Mouse (Mus musculus) ES-E14 (cell line): ENCODE data around the gene Ptger4. TPM values are rescaled to one million over a fixed set of nuclear protein-coding genes. Genes with fewer than 3 reads are reported as not detected.

Experiments
- DNase-seq: peaks from one replicate; pipeline ENCODE4 v3.0.0-alpha.2; 2013; ENCODE audit warnings: low read depth, low spot score
- H3K27ac ChIP-seq: 2 replicates; pipeline ENCODE4 v1.5.1; 2012; ENCODE audit warnings: low read depth, mild to moderate bottlenecking, low read length, moderate library complexity, mixed read lengths; ENCODE audit not compliant: poor library complexity, insufficient read depth, severe bottlenecking
- H3K36me3 ChIP-seq: 2 replicates; pipeline ENCODE4 v1.6.1; 2012; ENCODE audit warnings: mild to moderate bottlenecking, low read length, moderate library complexity, mixed read lengths; ENCODE audit not compliant: control insufficient read depth, poor library complexity, insufficient read depth, severe bottlenecking
- H3K4me1 ChIP-seq, 2 experiments: fragments of 150-350 bp in 1 of 2; sonication (generic) in 1 of 2; 2 replicates each; pipeline ENCODE4 v1.6.1; 2012; ENCODE audit warnings: low read length in 2 of 2, mild to moderate bottlenecking in 1 of 2, mixed read lengths in 1 of 2; ENCODE audit not compliant: control insufficient read depth in 2 of 2, insufficient read depth in 2 of 2, poor library complexity in 1 of 2
- H3K4me3 ChIP-seq, 2 experiments: fragments of 150-350 bp in 1 of 2; sonication (generic) in 1 of 2; 2 replicates each; pipeline ENCODE4 v1.5.1; 2012; ENCODE audit warnings: low read length in 2 of 2, low read depth in 1 of 2, mild to moderate bottlenecking in 1 of 2, mixed read lengths in 1 of 2; ENCODE audit not compliant: insufficient read depth in 1 of 2, poor library complexity in 1 of 2, severe bottlenecking in 1 of 2
- H3K9ac ChIP-seq: 2 replicates; pipeline ENCODE4 v1.6.1; 2012; ENCODE audit warnings: low read depth, mild to moderate bottlenecking, low read length, mixed read lengths; ENCODE audit not compliant: poor library complexity, insufficient read depth, severe bottlenecking
- H3K9me3 ChIP-seq: fragments of 150-350 bp; sonication (generic); 2 replicates; pipeline ENCODE4 v1.6.1; 2012; ENCODE audit warnings: low read depth, mild to moderate bottlenecking, low read length; ENCODE audit not compliant: control insufficient read depth, insufficient read depth
- CHD2 ChIP-seq: IDR thresholded peaks from 2 replicates; pipeline ENCODE4 v1.6.1; 2014; ENCODE audit warnings: mild to moderate bottlenecking, low read depth, low read length, inconsistent platforms
- HCFC1 ChIP-seq: IDR thresholded peaks from 2 replicates; pipeline ENCODE4 v1.6.1; 2012; ENCODE audit warnings: low read length, inconsistent platforms, borderline replicate concordance; ENCODE audit not compliant: insufficient read depth
- MAFK ChIP-seq: IDR thresholded peaks from 2 replicates; pipeline ENCODE4 v1.6.1; 2014; ENCODE audit warnings: mild to moderate bottlenecking, low read depth, low read length, inconsistent platforms; ENCODE audit not compliant: insufficient read depth
- ZC3H11A ChIP-seq: IDR thresholded peaks from 2 replicates; pipeline ENCODE4 v1.6.1; 2012; ENCODE audit warnings: low read depth, mild to moderate bottlenecking, inconsistent platforms, low read length, borderline replicate concordance
- ZNF384 ChIP-seq: IDR thresholded peaks from 2 replicates; pipeline ENCODE4 v1.6.1; 2012; ENCODE audit warnings: low read depth, low read length, inconsistent platforms
- in situ Hi-C, 2 experiments: fragments of 600-800 bp; cut with MboI; formaldehyde crosslinking; loops; one replicate each; pipeline ENCODE4 v1.15.1; 2025; ENCODE audit warnings: low sequenced_read_pairs in 2 of 2, inconsistent platforms in 1 of 2; ENCODE audit not compliant: unreplicated experiment in 2 of 2
- total RNA-seq: library from RNA; depleted of rRNA; stranded (reverse); fragments of 300-350 nt; gene quantifications from 2 replicates; pipeline ENCODE4 v1.2.3, GENCODE M21; 2012

Gene Ptger4
- total RNA-seq, 1 experiment, result 2.0 TPM

DNA sequence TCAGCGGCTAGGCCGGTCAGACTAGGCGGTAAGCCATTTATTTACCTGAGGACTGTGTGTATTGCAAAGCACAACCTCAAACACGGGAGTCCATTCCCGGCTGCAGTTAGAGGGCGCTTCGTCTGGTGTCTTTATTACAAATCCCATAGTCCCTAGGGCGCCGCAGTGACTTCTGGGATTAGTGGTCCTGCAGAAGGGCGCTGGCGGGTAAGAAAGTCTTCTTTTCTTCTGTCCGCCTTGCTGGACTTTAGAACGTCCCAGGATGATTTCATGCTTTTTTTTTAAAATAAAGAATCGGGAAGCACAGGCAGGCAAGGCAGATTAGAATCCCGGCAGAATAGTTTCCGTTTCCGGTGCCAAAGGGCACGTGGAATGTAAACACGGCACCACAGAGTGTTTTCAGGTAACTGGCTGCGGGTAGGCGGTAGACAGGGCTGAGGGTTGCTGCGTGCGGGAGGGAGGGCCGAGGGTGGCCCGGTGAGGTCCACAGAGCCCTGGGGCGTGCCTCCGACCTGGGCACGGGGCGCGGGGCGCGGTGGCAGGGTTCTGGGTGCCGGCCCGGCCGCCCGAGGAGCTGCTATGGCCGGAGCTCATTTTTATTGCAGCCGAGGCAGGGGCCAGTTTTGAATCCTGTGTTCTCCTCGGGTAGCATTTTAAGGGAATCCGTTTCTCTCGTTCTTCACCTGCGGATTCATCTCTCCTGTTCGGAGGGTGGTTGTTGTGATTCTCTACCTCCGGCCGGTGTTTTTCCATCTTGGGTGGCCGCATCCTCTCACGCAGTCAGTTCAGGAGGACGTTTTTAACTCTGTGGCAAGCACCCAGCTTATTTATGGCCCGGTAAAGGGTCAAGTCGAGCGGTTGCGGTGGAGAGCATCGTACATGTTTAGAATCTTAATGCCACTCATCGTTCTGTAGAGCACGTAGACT is 58.4 kb downstream of the Ptger4 start, which contains the start of gene Ttc33:
Ttc33 (plus strand) TSS at position 160 of the 927 bp plus-strand sequence.
- in situ Hi-C loops, result no loop called here
- Histone ChIP-seq H3K9me3 (no peaks in the 10 kb centered on the region), H3K9ac (peak within 1 kb of the TSS; percentile 88), H3K27ac (peak within 1 kb of the TSS; percentile 41), H3K4me3 (peak within 1 kb of the TSS; percentile 76 to 95), H3K4me1 (peaks cover 0 to 7% of the 10 kb centered on the region in 2 experiments; a peak in 2 of 4 replicates), H3K36me3 (peaks cover 3% of the 10 kb centered on the region)
- TF ChIP-seq MAFK (no peak), CHD2 (no peak), ZC3H11A (0 out of 2 replicates have a peak, but pooled peaks have one; percentile 9), HCFC1 (peak; percentile 79), ZNF384 (no peak)
- DNase-seq, result peak; percentile 49

DNA sequence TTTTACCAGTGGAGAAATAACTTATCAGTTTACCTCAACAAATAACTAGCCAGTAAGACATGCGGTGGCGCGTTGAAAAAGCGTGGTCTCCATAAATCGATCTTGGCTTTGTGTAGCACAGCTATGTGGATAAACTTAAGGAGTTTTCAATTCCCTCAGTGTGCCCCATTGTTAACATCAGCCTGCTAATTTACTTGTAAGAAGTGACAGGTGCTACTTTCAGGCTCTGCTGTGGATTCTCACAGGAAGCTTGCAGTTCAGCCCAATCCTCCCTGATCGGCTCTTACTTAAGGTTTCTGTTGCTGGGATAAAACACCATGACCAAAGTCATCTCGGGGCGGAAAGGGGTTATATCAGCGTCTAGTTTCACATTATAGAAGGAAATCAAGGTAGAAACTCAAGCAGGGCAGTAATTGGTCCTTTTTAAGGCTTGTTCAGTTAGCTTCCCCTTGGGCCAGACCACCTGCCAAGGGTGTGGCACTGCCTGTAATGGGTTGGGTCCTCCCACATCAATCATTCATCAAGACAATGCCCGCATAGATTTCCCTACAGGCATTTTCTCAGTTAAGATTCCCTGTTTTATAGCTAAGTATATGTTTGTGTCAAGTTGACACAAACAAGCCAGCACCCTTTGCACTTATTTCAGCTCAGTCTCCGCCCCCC is 59.2 kb downstream of the Ptger4 start:
- H3K4me1 ChIP-seq, result peaks cover 0 to 7% of the 10 kb centered on the region in 2 experiments; a peak in 2 of 4 replicates
- peak overlapping the region; percentile 41; the same call in 1 of the 2 replicates for H3K27ac ChIP-seq
- H3K9me3 ChIP-seq, result no peaks in the 10 kb centered on the region
- DNase-seq, result no peak
- H3K36me3 ChIP-seq, result no peaks in the 10 kb centered on the region; the same call in none of the 2 replicates
- peak overlapping the region; percentile 76 to 95 for H3K4me3 ChIP-seq
- no peak for TF ChIP-seq ZNF384
- no peak for TF ChIP-seq ZC3H11A
- no peak for TF ChIP-seq CHD2
- no peak for TF ChIP-seq HCFC1
- no peak for TF ChIP-seq MAFK
- H3K9ac ChIP-seq, result peak overlapping the region; percentile 88
- in situ Hi-C loops, result no loop called here

DNA sequence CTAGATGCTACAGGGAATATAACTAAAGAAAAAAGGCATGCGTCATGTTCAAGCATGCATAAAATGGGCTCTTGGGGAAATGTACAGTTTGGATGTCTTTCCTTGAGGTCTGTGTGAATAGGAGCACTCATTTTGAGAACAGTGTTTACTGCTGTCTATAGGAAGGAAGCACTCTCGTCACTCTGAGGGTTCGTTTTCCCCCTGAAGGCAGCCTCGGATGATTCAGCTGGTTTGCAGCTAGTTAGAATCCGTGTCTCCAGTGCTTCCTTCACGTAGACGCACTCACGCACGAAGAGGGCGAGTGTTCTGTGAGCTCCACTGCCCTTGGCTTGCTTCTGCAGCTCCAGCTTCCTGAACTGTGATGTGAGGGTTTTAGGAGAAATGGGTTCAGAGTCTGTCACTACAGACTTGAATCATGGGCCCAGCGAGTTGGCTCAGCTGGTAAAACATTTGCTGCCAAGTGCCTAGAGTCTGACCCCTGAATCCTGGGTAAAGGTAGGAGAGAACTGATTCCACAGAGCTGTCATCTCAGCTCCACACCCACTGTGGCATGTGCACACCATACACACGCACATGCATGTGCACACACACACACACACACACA is 70.7 kb downstream of the Ptger4 start:
- Histone ChIP-seq H3K4me3 (no peak overlapping the region), H3K36me3 (peaks cover 25% of the 10 kb centered on the region), H3K9me3 (no peaks in the 10 kb centered on the region), H3K9ac (no peak overlapping the region), H3K27ac (no peak overlapping the region), H3K4me1 (no peaks in the 10 kb centered on the region)
- TF ChIP-seq CHD2, result no peak
- no peak for TF ChIP-seq ZNF384
- TF ChIP-seq HCFC1, result no peak
- no peak for TF ChIP-seq MAFK
- TF ChIP-seq ZC3H11A, result no peak
- no peak for DNase-seq
- in situ Hi-C loops, result no loop called here

DNA sequence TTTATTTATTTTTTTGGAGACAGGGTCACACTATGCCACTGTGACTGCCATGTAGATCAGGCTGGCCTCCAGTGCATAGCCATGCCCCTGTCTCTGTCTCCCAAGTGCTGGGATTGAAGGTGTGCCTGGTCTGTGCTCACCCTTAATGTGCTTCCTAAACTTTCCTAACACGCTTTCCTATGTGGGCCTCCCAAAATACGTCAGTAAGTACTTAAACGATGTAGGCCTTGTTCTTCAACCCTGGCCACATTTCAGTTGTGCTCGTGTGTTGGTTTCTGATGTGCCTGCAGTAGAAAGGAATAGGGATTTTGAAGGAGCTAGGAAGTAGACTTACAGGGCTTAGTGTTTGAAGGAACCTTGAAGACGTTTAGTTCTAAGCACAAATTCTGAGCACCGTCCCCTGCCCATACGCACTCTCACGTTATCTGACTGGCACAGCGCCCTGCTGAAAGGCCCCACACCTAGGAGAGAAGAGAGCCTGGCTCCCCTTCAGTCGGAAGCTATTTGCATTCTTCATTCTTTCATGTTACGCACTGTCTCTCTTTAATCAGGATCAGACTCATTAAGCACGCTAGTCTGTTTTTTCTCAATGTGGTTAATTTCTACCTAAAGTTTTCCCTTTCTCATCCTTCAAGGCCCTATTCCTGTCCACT is 78.7 kb downstream of the Ptger4 start:
- Histone ChIP-seq H3K9me3 (no peaks in the 10 kb centered on the region), H3K36me3 (peaks cover 15% of the 10 kb centered on the region), H3K4me3 (no peak overlapping the region), H3K27ac (no peak overlapping the region), H3K4me1 (no peaks in the 10 kb centered on the region), H3K9ac (no peak overlapping the region)
- in situ Hi-C loops, result no loop called here
- TF ChIP-seq ZC3H11A (no peak), CHD2 (no peak), MAFK (no peak), ZNF384 (no peak), HCFC1 (no peak)
- DNase-seq, result no peak
